Mouse (Mus musculus) thymus, postnatal 10 days (tissue): ENCODE data around the gene H2al1m.
"Not testable (repeated sequence)": the region's sequence is repeated elsewhere in the genome, so short reads cannot be mapped to it uniquely, and the experiment has no call there.

Experiments used
- DNase-seq, 2 experiments: peaks; one replicate each; pipeline ENCODE4 v3.0.0; 2021; ENCODE audit warnings: low spot score in 2 of 2

H2al1m gene

DNA sequence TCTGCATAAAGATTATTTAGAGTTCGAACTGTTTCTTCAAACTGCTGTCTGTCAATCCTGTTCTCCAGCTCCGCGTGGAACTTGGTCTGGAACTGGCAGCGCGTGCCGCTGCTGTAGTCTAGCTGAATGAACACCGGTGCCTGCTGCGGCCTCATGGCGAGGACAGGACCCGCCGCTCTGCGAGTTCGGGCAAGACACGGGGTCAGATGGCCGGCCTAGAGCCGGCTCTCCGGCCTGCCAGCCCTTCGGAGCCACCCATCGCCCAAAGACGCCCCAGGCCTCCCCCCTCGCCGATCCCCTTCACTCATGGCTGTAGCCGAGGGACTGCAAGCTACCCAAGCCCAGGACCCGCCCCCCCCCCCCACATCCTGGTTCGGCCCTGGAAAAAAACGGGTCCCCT is 44.4 kb downstream of the H2al1m start:
- not testable (repeated sequence) for DNase-seq

DNA sequence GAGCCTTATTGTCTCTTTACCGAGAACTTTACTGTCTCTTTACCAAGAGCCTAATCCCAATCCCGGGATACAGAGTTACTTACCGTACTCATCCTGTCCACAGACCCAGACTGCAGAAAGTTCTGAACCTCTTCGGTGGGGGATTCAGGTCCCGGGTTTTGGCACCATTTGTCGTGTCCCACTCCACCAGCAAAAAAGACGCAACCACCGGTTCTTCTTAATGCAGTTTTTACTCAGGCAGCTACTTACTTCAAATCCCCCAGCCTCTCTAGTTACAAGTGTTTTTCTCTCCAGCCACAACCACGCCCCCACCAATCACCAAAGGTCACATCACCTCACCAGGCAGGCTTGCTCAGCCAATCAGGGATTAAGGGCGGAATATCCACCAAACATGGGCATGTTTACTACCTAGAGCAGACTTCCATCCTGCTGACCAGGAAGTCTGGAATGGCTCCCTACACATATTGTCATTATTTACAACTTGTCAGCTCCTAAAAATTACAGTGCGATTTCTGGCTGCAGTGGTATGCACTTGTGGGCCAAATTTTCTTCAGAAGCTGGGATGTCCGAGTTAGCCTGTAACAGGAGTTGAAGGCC is 48.9 kb downstream of the H2al1m start:
- DNase-seq: not testable (repeated sequence)

DNA sequence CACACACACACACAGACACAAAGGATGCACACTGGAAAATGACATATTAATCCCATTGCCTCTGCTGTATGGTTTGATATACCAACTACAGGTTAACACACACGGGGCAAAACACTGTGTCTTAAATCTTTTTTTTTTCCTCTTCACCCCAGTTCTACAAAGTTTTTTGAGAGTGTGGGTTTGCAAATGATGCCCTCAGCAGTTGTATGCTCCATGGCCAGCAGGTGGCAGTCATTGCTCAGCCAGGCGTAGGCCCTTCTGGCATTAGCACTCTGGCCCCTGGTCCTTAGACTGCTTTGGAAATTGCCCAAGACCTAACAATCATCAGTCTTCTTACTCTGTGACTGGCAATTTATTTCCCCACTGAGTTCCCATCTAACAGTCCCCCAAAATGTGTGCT is 49.5 kb downstream of the H2al1m start:
- peak; percentile 6 to 7 for DNase-seq
